Mouse (Mus musculus) Patski (cell line): ENCODE measurements around the gene Klf5. TPM values are rescaled to one million over a fixed set of nuclear protein-coding genes. Genes with fewer than 3 reads are reported as not detected.

ENCODE experiments used
- ATAC-seq: fragments of 100-300 bp; one replicate; pipeline ENCODE4 v1.8.0; 2021
- CTCF ChIA-PET: fragments of 350-600 bp; sonication (Branson Sonifier 250); formaldehyde crosslinking; loops from one replicate; lab custom pipeline; 2022; ENCODE audit warnings: inconsistent platforms; lab: Charles Lee
- POLR2A ChIA-PET: fragments of 350-600 bp; sonication (Branson Sonifier 250); formaldehyde crosslinking; loops from one replicate; lab custom pipeline; 2022; ENCODE audit warnings: antibody characterized with exemption, inconsistent platforms; lab: Charles Lee
- DNase-seq: peaks from one replicate; pipeline ENCODE4 v3.0.0-alpha.2; 2011; ENCODE audit warnings: low read depth, low spot score
- H3K27me3 ChIP-seq: fragments of 371-371 bp; one replicate; pipeline ENCODE4 v1.5.1; 2021
- CTCF ChIP-seq: fragments of 100-300 bp; IDR thresholded peaks from one replicate; pipeline ENCODE4 v1.5.1; 2021
- in situ Hi-C: fragments of 300-500 bp; cut with MboI; formaldehyde crosslinking; loops from 3 replicates; pipeline ENCODE4 v1.11.1; 2018; ENCODE audit warnings: low pct_unique_long_range_greater_than_20kb, mixed read lengths
- polyA plus RNA-seq: library from polyadenylated mRNA; unstranded; gene quantifications from one replicate; pipeline ENCODE4 v1.2.3, GENCODE M21; 2021

Gene Klf5
- polyA plus RNA-seq, 1 experiment from 2014 or later, result 27.9 TPM

DNA sequence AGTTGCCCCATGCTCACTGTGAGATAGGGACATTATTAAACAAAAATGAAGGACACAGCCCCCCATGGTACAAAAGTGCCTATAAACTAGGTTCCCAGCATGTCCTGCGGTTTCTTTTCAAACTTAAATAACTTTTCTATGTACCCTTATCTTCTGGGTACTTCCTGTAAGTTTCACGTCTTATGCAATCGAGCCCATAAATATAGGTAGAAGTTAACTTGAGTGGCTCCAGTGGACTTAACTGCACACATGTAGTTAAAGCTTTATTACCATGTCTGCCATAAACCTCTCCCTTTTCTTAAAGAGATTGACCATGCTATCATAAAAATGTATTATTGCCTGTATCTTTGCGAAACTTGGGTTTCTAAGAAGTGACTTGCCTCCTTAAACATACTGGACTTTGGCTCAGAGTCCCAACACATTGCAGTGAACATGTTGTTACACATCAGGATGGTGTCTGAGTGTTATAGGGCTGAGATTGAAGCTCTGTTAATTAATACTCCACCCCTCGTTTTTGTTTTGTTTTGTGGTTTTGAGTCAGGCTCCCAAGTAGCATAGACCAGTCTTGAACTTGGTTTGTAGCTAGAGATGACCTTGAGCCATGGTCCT lies 17.6 kb upstream of the Klf5 start:
- in situ Hi-C loops, result no loop called here
- TF ChIP-seq CTCF, result no peak
- DNase-seq (no peak), ATAC-seq (no peak)
- no peaks in the 10 kb centered on the region for H3K27me3 ChIP-seq
- CTCF ChIA-PET, result no interaction called here
- POLR2A ChIA-PET, result interaction anchor here (1.0 kb wide), 1 partner anchor 619 kb away, joined by 3 read pairs; no protein-coding TSS in a partner anchor

DNA sequence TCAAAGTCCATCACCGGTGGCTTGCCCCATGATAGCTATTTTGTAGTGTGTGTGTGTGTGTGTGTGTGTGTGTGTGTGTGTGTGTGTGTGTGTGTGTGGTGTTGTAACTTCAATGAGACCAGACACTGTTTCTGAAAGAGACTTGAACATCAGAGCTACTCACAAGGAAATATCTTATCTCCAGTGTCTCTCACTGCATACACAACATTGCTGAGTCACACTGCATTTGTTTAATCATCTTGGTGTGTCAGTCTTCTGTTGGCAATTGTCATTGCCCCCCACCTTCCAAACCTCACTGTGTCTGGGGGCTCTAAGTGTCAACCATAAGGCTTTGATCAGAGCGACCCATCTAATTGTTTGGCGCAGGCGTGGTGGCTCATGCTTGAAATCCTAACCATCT lies 13.0 kb upstream of the Klf5 start:
- POLR2A ChIA-PET, result interaction anchor here (0.6 kb wide), 1 partner anchor 1173 kb away, joined by 4 read pairs; no protein-coding TSS in a partner anchor
- CTCF ChIA-PET, result no interaction called here

DNA sequence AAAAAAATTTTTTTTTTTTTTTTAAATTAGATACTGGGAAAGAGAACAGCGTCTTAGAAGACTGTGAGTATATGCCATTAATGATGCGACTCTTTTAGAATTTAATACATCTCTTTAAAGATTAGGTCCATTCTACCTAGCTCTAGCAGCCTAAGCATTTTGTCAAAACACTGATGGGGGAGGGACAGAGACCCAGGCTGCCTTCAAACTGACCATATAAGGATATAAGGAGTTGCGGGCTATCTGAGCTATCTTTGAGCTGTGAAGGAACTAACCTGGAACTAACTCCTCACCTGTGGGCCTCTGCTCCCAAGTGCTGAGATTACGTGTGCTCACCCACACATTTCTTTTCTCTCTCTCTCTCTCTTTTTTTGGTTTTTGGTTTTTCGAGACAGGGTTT lies 6.3 kb upstream of the Klf5 start:
- ATAC-seq (no peak), DNase-seq (no peak)
- no peak for TF ChIP-seq CTCF
- in situ Hi-C loops, result no loop called here
- H3K27me3 ChIP-seq, result no peaks in the 10 kb centered on the region
- POLR2A ChIA-PET, result no interaction called here
- CTCF ChIA-PET, result no interaction called here

More for the DNA sequence above, 13.0 kb upstream of the Klf5 start:
- in situ Hi-C loops, result no loop called here
- no peak for ATAC-seq
- no peak for DNase-seq
- TF ChIP-seq CTCF, result no peak
- no peaks in the 10 kb centered on the region for H3K27me3 ChIP-seq

DNA sequence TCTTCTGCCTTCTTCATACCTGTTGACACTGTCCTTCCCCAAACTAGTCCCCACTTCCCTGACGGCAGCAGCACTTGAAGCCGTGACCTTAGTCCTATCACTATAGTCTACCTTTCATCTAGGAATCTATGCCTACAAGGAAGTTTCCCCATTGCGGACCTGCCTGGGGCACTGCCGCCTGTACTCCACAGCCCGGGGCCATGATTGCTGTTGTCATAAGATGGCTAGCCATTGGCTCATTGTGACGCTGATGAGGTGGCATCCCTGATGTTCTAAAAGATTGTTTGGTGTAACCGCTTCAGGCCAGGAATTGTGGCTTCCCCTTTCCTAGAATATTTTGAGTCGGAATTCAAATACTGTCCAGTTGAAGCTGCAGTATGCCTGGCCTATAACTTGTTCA lies 4.1 kb upstream of the Klf5 start:
- in situ Hi-C loops, result no loop called here
- ATAC-seq, result no peak

DNA sequence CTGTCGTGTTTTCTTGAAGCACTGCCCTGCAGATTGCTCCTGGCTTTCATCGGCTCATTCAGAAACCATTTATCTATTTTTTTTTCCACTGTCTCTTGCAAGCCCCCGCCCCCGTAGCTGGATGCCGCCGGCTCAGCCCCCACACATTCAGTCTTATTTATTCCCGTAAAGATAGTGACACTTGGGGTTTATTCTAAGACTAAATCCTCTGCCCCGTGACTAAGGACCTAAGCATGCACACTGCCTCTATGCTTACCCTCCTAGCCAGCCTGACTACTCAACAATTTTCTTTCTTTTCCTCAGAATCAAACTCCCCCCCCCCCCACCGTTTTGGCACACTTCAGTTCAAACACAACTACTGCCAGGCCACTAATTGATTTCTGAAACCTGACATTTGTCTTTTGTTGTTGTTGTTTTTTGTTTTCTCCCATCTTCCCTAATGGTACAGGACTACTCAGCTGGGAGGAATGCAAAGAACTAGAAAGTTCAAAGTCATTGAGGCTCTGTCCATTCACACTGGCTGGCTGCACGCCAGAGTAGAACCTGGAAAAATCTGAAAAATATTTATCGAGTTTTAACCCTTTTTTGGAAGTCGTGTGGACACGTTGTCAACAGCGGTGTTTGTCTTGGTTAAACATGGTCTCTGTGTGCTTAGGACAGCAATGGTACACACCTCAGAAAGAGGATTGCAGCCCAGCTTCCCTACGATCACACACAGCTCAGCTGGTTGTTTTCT lies 2.7 kb upstream of the Klf5 start:
- DNase-seq (no peak), ATAC-seq (no peak)
- H3K27me3 ChIP-seq, result no peaks in the 10 kb centered on the region
- in situ Hi-C loops, result no loop called here
- TF ChIP-seq CTCF, result no peak
- ChIA-PET POLR2A (interaction anchor here (0.7 kb wide), 2 partner anchors 31 to 478 kb away, joined by 3 to 4 read pairs; no protein-coding TSS in a partner anchor), CTCF (no interaction called here)

More for the DNA sequence above, 4.1 kb upstream of the Klf5 start:
- CTCF ChIA-PET, result no interaction called here
- no peak for TF ChIP-seq CTCF
- no peaks in the 10 kb centered on the region for H3K27me3 ChIP-seq
- POLR2A ChIA-PET, result no interaction called here
- no peak for DNase-seq

DNA sequence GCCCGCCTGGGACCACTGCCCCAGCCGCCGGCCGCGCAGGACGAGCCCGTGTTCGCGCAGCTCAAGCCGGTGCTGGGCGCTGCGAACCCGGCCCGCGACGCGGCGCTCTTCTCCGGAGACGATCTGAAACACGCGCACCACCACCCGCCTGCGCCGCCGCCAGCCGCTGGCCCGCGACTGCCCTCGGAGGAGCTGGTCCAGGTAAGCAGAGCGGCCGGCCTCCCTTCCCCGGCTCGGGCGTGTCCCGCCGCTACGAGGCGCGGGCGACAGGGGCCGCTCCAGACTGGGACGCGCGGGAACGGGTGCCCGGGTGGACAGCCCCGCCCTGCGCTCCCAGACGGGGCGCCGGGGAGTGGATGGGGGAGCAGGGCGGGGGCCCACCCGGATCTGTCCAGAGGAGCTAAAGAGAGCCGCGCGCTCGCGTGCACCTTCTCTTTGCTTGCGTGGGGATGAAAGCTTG lies 561 bp downstream of the Klf5 start:
- ChIA-PET CTCF (interaction anchor here (1.0 to 1.5 kb wide), 5 partner anchors 118 to 594 kb away, joined by 3 to 6 read pairs (median 4); no protein-coding TSS in a partner anchor), POLR2A (no interaction called here)
- in situ Hi-C loops, result no loop called here
- no peak for DNase-seq
- ATAC-seq, result peak; percentile 56
- TF ChIP-seq CTCF, result no peak
- no peaks in the 10 kb centered on the region for H3K27me3 ChIP-seq

DNA sequence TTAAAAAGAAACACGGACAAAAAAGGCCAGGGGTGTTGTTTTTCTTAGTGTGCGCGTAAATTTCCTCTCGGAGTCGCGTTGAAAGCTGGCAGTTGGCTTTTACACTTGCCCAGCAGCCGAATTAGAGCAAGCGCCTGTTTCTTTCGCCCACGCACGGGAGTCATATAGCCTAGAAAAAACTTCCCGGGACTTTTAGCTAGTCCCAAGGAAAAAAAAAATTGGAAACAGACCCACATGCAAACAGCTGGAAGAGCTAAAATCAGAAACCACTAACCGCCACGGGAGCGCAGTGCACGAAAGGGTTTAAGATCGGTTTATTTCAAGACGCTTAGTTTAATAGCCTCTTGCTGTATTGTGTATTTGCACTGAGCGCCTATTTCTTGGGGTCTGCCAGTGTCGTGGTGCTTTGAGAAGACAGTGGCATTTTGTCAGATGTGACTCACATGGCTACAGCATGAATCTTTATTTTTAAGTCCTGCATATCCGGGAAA lies 1.3 kb downstream of the Klf5 start:
- ChIA-PET CTCF (interaction anchor here (1.0 to 1.5 kb wide), 4 partner anchors 117 to 594 kb away, joined by 3 to 6 read pairs (median 4); no protein-coding TSS in a partner anchor), POLR2A (no interaction called here)
- in situ Hi-C loops, result loop anchor here (5.0 to 10.0 kb wide), 5 partner anchors 157 to 598 kb away; no protein-coding TSS in a partner anchor
- TF ChIP-seq CTCF, result no peak
- no peaks in the 10 kb centered on the region for H3K27me3 ChIP-seq
- no peak for ATAC-seq
- DNase-seq, result no peak

DNA sequence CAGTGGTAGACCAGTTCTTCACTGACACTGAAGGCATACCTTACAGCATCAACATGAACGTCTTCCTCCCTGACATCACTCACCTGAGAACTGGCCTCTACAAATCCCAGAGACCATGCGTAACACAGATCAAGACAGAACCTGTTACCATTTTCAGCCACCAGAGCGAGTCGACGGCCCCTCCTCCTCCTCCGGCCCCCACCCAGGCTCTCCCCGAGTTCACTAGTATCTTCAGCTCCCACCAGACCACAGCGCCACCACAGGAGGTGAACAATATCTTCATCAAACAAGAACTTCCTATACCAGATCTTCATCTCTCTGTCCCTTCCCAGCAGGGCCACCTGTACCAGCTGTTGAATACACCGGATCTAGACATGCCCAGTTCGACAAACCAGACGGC lies 3.0 kb downstream of the Klf5 start:
- CTCF ChIA-PET, result no interaction called here
- in situ Hi-C loops, result loop anchor here (5.0 to 10.0 kb wide), 5 partner anchors 159 to 596 kb away; no protein-coding TSS in a partner anchor
- no peak for DNase-seq
- no peaks in the 10 kb centered on the region for H3K27me3 ChIP-seq
- no peak for TF ChIP-seq CTCF
- ATAC-seq, result no peak
- POLR2A ChIA-PET, result no interaction called here

DNA sequence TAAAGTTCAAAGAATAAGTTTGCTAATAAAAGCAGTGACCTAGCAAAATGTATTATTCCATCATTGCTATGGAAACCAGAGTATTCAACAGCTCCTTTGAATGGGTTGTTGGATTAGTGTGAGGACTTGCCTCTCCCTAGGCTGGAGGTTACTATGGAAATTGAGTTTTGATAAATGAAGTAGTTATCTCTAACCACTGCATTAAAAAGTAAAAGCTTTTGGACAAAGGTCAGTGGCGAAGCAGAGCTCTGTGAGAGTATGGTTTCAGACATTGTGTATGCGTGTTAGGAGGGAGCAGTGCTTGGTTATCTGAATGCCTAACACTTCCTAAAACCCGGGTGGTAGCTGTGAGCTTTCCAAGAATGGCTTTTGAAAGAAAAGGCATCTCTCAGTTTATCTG lies 5.9 kb downstream of the Klf5 start:
- ATAC-seq (no peak), DNase-seq (no peak)
- in situ Hi-C loops, result loop anchor here (5.0 to 10.0 kb wide), 5 partner anchors 162 to 593 kb away; no protein-coding TSS in a partner anchor
- POLR2A ChIA-PET, result no interaction called here
- TF ChIP-seq CTCF, result no peak
- CTCF ChIA-PET, result interaction anchor here (1.7 kb wide), 1 partner anchor 18 kb away, joined by 4 read pairs; no protein-coding TSS in a partner anchor
- no peaks in the 10 kb centered on the region for H3K27me3 ChIP-seq

DNA sequence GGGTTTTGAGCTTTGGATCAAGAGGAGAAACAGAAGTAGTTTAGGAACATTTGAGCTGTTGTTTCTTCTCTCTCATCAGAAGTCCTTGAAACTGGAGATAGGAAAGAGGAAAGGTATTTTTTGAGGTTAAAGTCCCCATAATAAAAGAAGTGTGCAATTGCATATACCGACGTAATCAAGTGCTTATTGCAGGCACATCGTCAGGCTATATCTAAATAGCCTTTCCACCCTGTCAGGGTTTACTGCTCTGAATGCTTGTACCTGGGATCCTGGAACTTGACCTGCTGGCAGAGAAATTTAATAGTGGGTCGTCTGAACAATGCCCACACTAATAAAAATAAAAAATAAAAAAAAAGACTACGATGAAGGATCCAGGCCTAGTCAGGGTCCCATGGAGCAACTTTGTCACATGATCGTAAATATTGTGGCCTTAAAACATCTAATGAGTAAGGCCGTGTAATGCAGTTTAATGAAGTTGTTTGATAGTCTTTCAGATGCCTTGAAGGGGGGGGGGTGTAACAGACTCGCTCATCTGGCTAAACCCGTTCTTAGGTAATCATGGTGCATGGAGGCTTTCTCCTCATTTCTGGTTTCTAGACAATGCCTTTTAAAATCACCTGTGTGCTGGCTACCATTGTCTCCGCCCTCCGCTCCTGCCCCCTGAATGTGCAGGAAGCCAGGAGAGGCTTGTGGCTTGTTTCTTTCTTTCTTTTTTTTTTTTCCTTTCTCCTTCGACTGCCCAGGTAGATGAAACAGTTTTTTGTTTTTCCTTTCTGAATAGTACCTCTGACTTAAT lies 6.7 kb downstream of the Klf5 start:
- in situ Hi-C loops, result loop anchor here (5.0 to 10.0 kb wide), 5 partner anchors 163 to 592 kb away; no protein-coding TSS in a partner anchor
- ChIA-PET CTCF (interaction anchor here (1.7 kb wide), 1 partner anchor 17 kb away, joined by 4 read pairs; no protein-coding TSS in a partner anchor), POLR2A (interaction anchor here (0.7 to 0.8 kb wide), 2 partner anchors 12 to 205 kb away, joined by 3 to 4 read pairs; no protein-coding TSS in a partner anchor)
- no peak for TF ChIP-seq CTCF
- ATAC-seq, result no peak
- DNase-seq, result no peak
- no peaks in the 10 kb centered on the region for H3K27me3 ChIP-seq
